Mouse (Mus musculus) liver, embryonic 14.5 days (tissue): ENCODE data around the gene Nek3.

Experiments
- CTCF ChIP-seq: IDR thresholded peaks from 2 replicates; pipeline ENCODE4 v1.5.1; 2016; ENCODE audit warnings: antibody characterized with exemption, low read depth, control low read depth
- EP300 ChIP-seq: IDR thresholded peaks from 2 replicates; pipeline ENCODE4 v1.6.1; 2016; ENCODE audit warnings: antibody characterized with exemption, low read depth

GRCm38 (mm10) chr8:22199481-22199880 is 33.2 kb upstream of the Nek3 start:
- TF ChIP-seq CTCF = peak; percentile 49
- TF ChIP-seq EP300 = no peak
